Mouse (Mus musculus) neural tube, embryonic 13.5 days (tissue): ENCODE measurements around the gene Traf5. TPM values are rescaled to one million over a fixed set of nuclear protein-coding genes. Genes with fewer than 3 reads are reported as not detected.

Source experiments
- ATAC-seq: fragments of 200-750 bp; cut with Nextera tagmentation; 2 replicates; pipeline ENCODE4 v1.8.0; 2017; ENCODE audit warnings: low read depth, mild to moderate bottlenecking, moderate TSS enrichment, moderate library complexity
- H3K27ac ChIP-seq: fragments of 300-500 bp; sonication (generic); replicated peaks from 2 replicates; pipeline ENCODE4 v1.5.1; 2015; ENCODE audit warnings: moderate library complexity, mild to moderate bottlenecking, inconsistent platforms
- H3K27me3 ChIP-seq: fragments of 300-500 bp; sonication (generic); 2 replicates; pipeline ENCODE4 v1.6.1; 2015; ENCODE audit warnings: mild to moderate bottlenecking, inconsistent platforms
- H3K36me3 ChIP-seq: fragments of 300-500 bp; sonication (generic); 2 replicates; pipeline ENCODE4 v1.6.1; 2015; ENCODE audit warnings: mild to moderate bottlenecking, inconsistent platforms
- H3K4me1 ChIP-seq: fragments of 300-500 bp; sonication (generic); replicated peaks from 2 replicates; pipeline ENCODE4 v1.6.1; 2015; ENCODE audit warnings: inconsistent platforms
- H3K4me2 ChIP-seq: fragments of 300-500 bp; sonication (generic); 2 replicates; pipeline ENCODE4 v1.6.1; 2015; ENCODE audit warnings: inconsistent platforms, mild to moderate bottlenecking, moderate library complexity
- H3K4me3 ChIP-seq: fragments of 300-500 bp; sonication (generic); 2 replicates; pipeline ENCODE4 v1.5.1; 2015; ENCODE audit warnings: mild to moderate bottlenecking, inconsistent platforms
- H3K9ac ChIP-seq: fragments of 300-500 bp; sonication (generic); 2 replicates; pipeline ENCODE4 v1.6.1; 2015; ENCODE audit warnings: moderate library complexity, mild to moderate bottlenecking, inconsistent platforms
- H3K9me3 ChIP-seq: fragments of 300-500 bp; sonication (generic); 2 replicates; pipeline ENCODE4 v1.6.1; 2016; ENCODE audit warnings: inconsistent platforms
- WGBS: fragments of 180-500 bp; shearing (Covaris S2); methylation state at CpG from one replicate; pipeline ENCODE4 v1.1.7; 2015; 5-methylcytosine and 5-hydroxymethylcytosine counted together
- polyA plus RNA-seq: library from polyadenylated mRNA; unstranded; fragments of >200 nt; fragmentation: Nextera tagmentation; extraction: Ambion mirVana; gene quantifications from 2 replicates; pipeline ENCODE4 v1.2.1, GENCODE M21; 2015

The Traf5 gene
- polyA plus RNA-seq, 1 experiment from 2014 or later: 2.4 TPM

- Histone ChIP-seq H3K9ac (no peak overlapping the region), H3K4me2 (no peak overlapping the region), H3K9me3 (no peaks in the 10 kb centered on the region), H3K27me3 (no peaks in the 10 kb centered on the region), H3K4me1 (no peaks in the 10 kb centered on the region), H3K4me3 (no peak overlapping the region), H3K27ac (no peak overlapping the region), H3K36me3 (no peaks in the 10 kb centered on the region)
- no peak for ATAC-seq
Observed at GRCm38 (mm10) chr1:191999022-191999421, 93.3 kb downstream of the Traf5 start.

- Histone ChIP-seq H3K4me3 (no peak overlapping the region), H3K27me3 (no peaks in the 10 kb centered on the region), H3K4me1 (0 out of 2 replicates have a peak, but pooled peaks cover 6% of the 10 kb centered on the region), H3K36me3 (no peaks in the 10 kb centered on the region), H3K27ac (no peak overlapping the region), H3K4me2 (no peak overlapping the region), H3K9ac (no peak overlapping the region), H3K9me3 (no peaks in the 10 kb centered on the region)
- WGBS: 88% methylated on average over 8 of the region's 8 CpGs
- no peak for ATAC-seq
Observed at GRCm38 (mm10) chr1:191996621-191997185, 95.7 kb downstream of the Traf5 start.

- H3K27me3 ChIP-seq: no peaks in the 10 kb centered on the region
- no peak for ATAC-seq
Observed at GRCm38 (mm10) chr1:191995916-191996315, 96.4 kb downstream of the Traf5 start.

DNA sequence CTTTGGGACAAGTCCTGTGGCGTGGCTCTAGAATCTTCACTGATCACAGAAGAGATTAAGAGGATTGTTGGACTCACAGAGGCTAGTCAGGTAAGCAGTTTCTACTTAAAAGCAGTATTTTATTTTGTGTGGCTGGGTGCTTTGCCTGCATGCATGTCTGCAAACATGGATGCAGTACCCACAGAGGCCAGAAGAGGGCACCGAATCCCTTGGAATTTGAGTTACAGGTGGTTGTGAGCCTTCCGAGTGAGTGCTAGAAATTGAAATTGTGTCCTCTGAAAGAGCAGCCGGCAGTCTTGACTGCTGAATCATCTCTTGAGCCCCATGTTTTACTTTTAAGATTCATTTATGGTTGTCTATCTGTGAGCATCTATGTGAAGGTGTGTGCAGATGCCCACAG lies 96.9 kb downstream of the Traf5 start:
- Histone ChIP-seq H3K27ac (no peak overlapping the region), H3K4me1 (0 out of 2 replicates have a peak, but pooled peaks cover 6% of the 10 kb centered on the region), H3K4me2 (no peak overlapping the region), H3K4me3 (no peak overlapping the region), H3K9me3 (no peaks in the 10 kb centered on the region), H3K36me3 (no peaks in the 10 kb centered on the region), H3K27me3 (no peaks in the 10 kb centered on the region), H3K9ac (no peak overlapping the region)
- no peak for ATAC-seq
- 62% methylated on average over 4 of the region's 4 CpGs for WGBS

More at GRCm38 (mm10) chr1:191995916-191996315, 96.4 kb downstream of the Traf5 start:
- Histone ChIP-seq H3K27ac (no peak overlapping the region), H3K4me3 (no peak overlapping the region), H3K9ac (no peak overlapping the region), H3K4me2 (no peak overlapping the region), H3K36me3 (no peaks in the 10 kb centered on the region), H3K4me1 (0 out of 2 replicates have a peak, but pooled peaks cover 6% of the 10 kb centered on the region), H3K9me3 (no peaks in the 10 kb centered on the region)
- WGBS: 92% methylated on average over 7 of the region's 7 CpGs

GRCm38 (mm10) chr1:191994476-191994875 lies 97.9 kb downstream of the Traf5 start:
- ATAC-seq: no peak

GRCm38 (mm10) chr1:191992040-191992780 lies 100.1 kb downstream of the Traf5 start:
- H3K9me3 ChIP-seq: no peaks in the 10 kb centered on the region
- no peak overlapping the region for H3K4me3 ChIP-seq
- 0 out of 2 replicates have a peak overlapping the region, but pooled peaks have one; percentile 8 for H3K9ac ChIP-seq
- H3K27ac ChIP-seq: 0 out of 2 replicates have a peak overlapping the region, but pooled peaks have one; percentile 13
- H3K27me3 ChIP-seq: no peaks in the 10 kb centered on the region
- no peak for ATAC-seq
- H3K36me3 ChIP-seq: no peaks in the 10 kb centered on the region
- WGBS: 80% methylated on average over 7 of the region's 7 CpGs
- peaks cover 15% of the 10 kb centered on the region for H3K4me1 ChIP-seq
- H3K4me2 ChIP-seq: no peak overlapping the region

More at GRCm38 (mm10) chr1:191994476-191994875, 97.9 kb downstream of the Traf5 start:
- Histone ChIP-seq H3K4me3 (no peak overlapping the region), H3K36me3 (no peaks in the 10 kb centered on the region), H3K4me2 (no peak overlapping the region), H3K9ac (no peak overlapping the region), H3K4me1 (peaks cover 7% of the 10 kb centered on the region; the same call in 1 of the 2 replicates), H3K9me3 (no peaks in the 10 kb centered on the region), H3K27me3 (no peaks in the 10 kb centered on the region), H3K27ac (no peak overlapping the region)
- WGBS: 77% methylated on average over 5 of the region's 5 CpGs

- Histone ChIP-seq H3K4me3 (peak overlapping the region; percentile 59), H3K27me3 (peaks cover 11% of the 10 kb centered on the region; the same call in 1 of the 2 replicates), H3K9ac (peak overlapping the region; percentile 78), H3K4me2 (peak overlapping the region; percentile 67), H3K27ac (peak overlapping the region; percentile 86), H3K36me3 (no peaks in the 10 kb centered on the region), H3K9me3 (no peaks in the 10 kb centered on the region), H3K4me1 (peaks cover 17% of the 10 kb centered on the region)
- ATAC-seq: peak; percentile 97
- WGBS: 0% methylated on average over 22 of the region's 22 CpGs
Observed at GRCm38 (mm10) chr1:191989994-191990393, 102.4 kb downstream of the Traf5 start.

DNA sequence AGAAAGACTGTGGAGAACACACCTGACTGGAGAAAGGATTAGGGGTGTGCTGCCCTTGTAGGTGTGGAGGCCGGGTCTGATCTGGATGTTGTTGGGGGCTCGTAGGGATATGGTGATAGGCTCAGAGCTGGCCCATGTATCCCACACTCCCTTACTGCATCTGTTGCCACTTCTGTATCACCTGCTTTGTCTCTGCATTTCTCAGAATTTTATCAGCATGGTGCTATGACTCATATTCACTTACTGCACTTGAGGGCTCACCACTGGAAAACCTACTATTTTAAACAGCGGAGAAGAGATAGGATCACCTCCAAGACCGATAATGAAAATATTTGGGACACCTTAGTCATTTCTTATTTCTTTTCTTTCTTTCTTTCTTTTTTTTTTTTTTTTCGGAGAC lies 103.3 kb downstream of the Traf5 start:
- 92% methylated on average over 5 of the region's 5 CpGs for WGBS
- H3K9me3 ChIP-seq: no peaks in the 10 kb centered on the region
- H3K4me2 ChIP-seq: peak overlapping the region; percentile 67
- H3K9ac ChIP-seq: peak overlapping the region; percentile 78; the same call in 1 of the 2 replicates
- peak overlapping the region; percentile 59; the same call in 1 of the 2 replicates for H3K4me3 ChIP-seq
- peaks cover 17% of the 10 kb centered on the region for H3K4me1 ChIP-seq
- no peaks in the 10 kb centered on the region for H3K36me3 ChIP-seq
- ATAC-seq: no peak
- H3K27me3 ChIP-seq: peaks cover 15% of the 10 kb centered on the region; the same call in 1 of the 2 replicates
- H3K27ac ChIP-seq: no peak overlapping the region

DNA sequence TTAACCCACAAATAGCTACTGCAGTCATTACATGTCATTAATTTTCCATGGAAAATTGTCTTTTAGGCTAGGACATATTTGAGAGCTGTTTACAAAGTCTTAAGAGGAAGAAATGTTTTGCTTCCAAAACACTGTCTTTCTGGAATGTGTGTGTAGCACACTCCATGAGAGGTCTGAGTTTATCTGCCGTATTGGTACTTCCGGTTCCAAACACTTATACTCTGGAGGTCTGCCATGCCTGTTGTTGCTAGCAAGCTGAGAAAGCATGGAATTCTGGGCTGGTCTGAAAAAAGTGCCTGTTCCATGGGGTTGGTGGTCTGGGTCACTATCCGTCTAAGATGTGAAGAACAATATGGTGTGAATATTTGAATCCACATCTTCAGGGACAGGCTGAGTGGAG lies 103.7 kb downstream of the Traf5 start:
- ATAC-seq: no peak
- H3K27ac ChIP-seq: no peak overlapping the region
- 89% methylated on average over 3 of the region's 3 CpGs for WGBS
- H3K27me3 ChIP-seq: peaks cover 15% of the 10 kb centered on the region; the same call in 1 of the 2 replicates
- H3K4me1 ChIP-seq: peaks cover 17% of the 10 kb centered on the region
- no peak overlapping the region for H3K9ac ChIP-seq
- H3K4me2 ChIP-seq: no peak overlapping the region
- H3K9me3 ChIP-seq: no peaks in the 10 kb centered on the region
- H3K4me3 ChIP-seq: no peak overlapping the region
- no peaks in the 10 kb centered on the region for H3K36me3 ChIP-seq

- no peak for ATAC-seq
- no peaks in the 10 kb centered on the region for H3K36me3 ChIP-seq
Observed at GRCm38 (mm10) chr1:191987481-191987769, 104.9 kb downstream of the Traf5 start.

GRCm38 (mm10) chr1:191986674-191987480 lies 105.5 kb downstream of the Traf5 start:
- Histone ChIP-seq H3K4me3 (no peak overlapping the region), H3K36me3 (no peaks in the 10 kb centered on the region), H3K9me3 (no peaks in the 10 kb centered on the region), H3K27me3 (peaks cover 15% of the 10 kb centered on the region; the same call in 1 of the 2 replicates), H3K4me2 (no peak overlapping the region), H3K27ac (no peak overlapping the region), H3K9ac (no peak overlapping the region), H3K4me1 (peaks cover 21% of the 10 kb centered on the region)
- 80% methylated on average over 8 of the region's 8 CpGs for WGBS
- ATAC-seq: no peak

More at GRCm38 (mm10) chr1:191987481-191987769, 104.9 kb downstream of the Traf5 start:
- Histone ChIP-seq H3K4me3 (no peak overlapping the region), H3K9ac (no peak overlapping the region), H3K27ac (no peak overlapping the region), H3K27me3 (peaks cover 15% of the 10 kb centered on the region; the same call in 1 of the 2 replicates), H3K4me2 (no peak overlapping the region), H3K9me3 (no peaks in the 10 kb centered on the region), H3K4me1 (peaks cover 21% of the 10 kb centered on the region)
- WGBS: 52% methylated on average over 5 of the region's 5 CpGs
